Mouse (Mus musculus): ENCODE measurements around the gene Ccdc124. TPM values are rescaled to one million over a fixed set of nuclear protein-coding genes. Genes with fewer than 3 reads are reported as not detected.

Ccdc124 gene
- polyA plus RNA-seq, 1 experiment: 62.8 TPM

- Histone ChIP-seq H3K27ac (ENCODE audit: insufficient read depth, low read length) (no peak overlapping the region), H3K9me3 (replicated peaks; ENCODE audit: control insufficient read depth, insufficient read depth, low read length, poor library complexity, severe bottlenecking) (no peaks in the 10 kb centered on the region), H3K4me1 (ENCODE audit: control insufficient read depth, insufficient read depth, low read length) (peaks cover 7% of the 10 kb centered on the region), H3K27me3 (ENCODE audit: control insufficient read depth, insufficient read depth, low read length, poor library complexity, severe bottlenecking) (peaks cover 3% of the 10 kb centered on the region; the same call in 1 of the 2 replicates), H3K9ac (ENCODE audit: low read depth, poor library complexity, severe bottlenecking) (no peak overlapping the region), H3K4me3 (ENCODE audit: low read depth, low read length) (peak overlapping the region; percentile 29; the same call in 1 of the 2 replicates), H3K36me3 (ENCODE audit: control insufficient read depth, insufficient read depth, low read length, poor library complexity, severe bottlenecking) (no peaks in the 10 kb centered on the region)
- TF ChIP-seq EP300 (IDR thresholded peaks at IDR 0.05; ENCODE audit: insufficient read depth, low read depth, low read length): no peak
- TF ChIP-seq POLR2A (IDR thresholded peaks at IDR 0.05; ENCODE audit: insufficient read depth, low read length): no peak
- no peak for TF ChIP-seq CTCF (IDR thresholded peaks at IDR 0.05; ENCODE audit: low read depth, low read length)
These were observed 13.9 kb upstream of the Ccdc124 start for GRCm38 (mm10) chr8:70887669-70888068.

- peak; percentile 57; the same call in 1 of the 2 replicates for TF ChIP-seq EP300 (IDR thresholded peaks at IDR 0.05; ENCODE audit: insufficient read depth, low read depth, low read length)
- no peak for TF ChIP-seq CTCF (IDR thresholded peaks at IDR 0.05; ENCODE audit: low read depth, low read length)
- Histone ChIP-seq H3K9ac (ENCODE audit: low read depth, poor library complexity, severe bottlenecking) (no peak overlapping the region), H3K36me3 (ENCODE audit: control insufficient read depth, insufficient read depth, low read length, poor library complexity, severe bottlenecking) (no peaks in the 10 kb centered on the region), H3K9me3 (replicated peaks; ENCODE audit: control insufficient read depth, insufficient read depth, low read length, poor library complexity, severe bottlenecking) (no peaks in the 10 kb centered on the region), H3K27me3 (ENCODE audit: control insufficient read depth, insufficient read depth, low read length, poor library complexity, severe bottlenecking) (no peaks in the 10 kb centered on the region), H3K4me3 (ENCODE audit: low read depth, low read length) (no peak overlapping the region), H3K4me1 (ENCODE audit: control insufficient read depth, insufficient read depth, low read length) (peaks cover 7% of the 10 kb centered on the region), H3K27ac (ENCODE audit: insufficient read depth, low read length) (no peak overlapping the region)
These were observed 11.9 kb upstream of the Ccdc124 start for GRCm38 (mm10) chr8:70885612-70886011.

GRCm38 (mm10) chr8:70884683-70885082 lies 10.9 kb upstream of the Ccdc124 start:
- no peak overlapping the region for H3K9ac ChIP-seq (ENCODE audit: low read depth, poor library complexity, severe bottlenecking)
- H3K27me3 ChIP-seq (ENCODE audit: control insufficient read depth, insufficient read depth, low read length, poor library complexity, severe bottlenecking): no peaks in the 10 kb centered on the region

GRCm38 (mm10) chr8:70884186-70884585 lies 10.5 kb upstream of the Ccdc124 start:
- Histone ChIP-seq H3K27ac (ENCODE audit: insufficient read depth, low read length) (no peak overlapping the region), H3K9ac (ENCODE audit: low read depth, poor library complexity, severe bottlenecking) (no peak overlapping the region), H3K36me3 (ENCODE audit: control insufficient read depth, insufficient read depth, low read length, poor library complexity, severe bottlenecking) (no peaks in the 10 kb centered on the region), H3K27me3 (ENCODE audit: control insufficient read depth, insufficient read depth, low read length, poor library complexity, severe bottlenecking) (no peaks in the 10 kb centered on the region), H3K9me3 (replicated peaks; ENCODE audit: control insufficient read depth, insufficient read depth, low read length, poor library complexity, severe bottlenecking) (no peaks in the 10 kb centered on the region), H3K4me1 (ENCODE audit: control insufficient read depth, insufficient read depth, low read length) (peaks cover 16% of the 10 kb centered on the region), H3K4me3 (ENCODE audit: low read depth, low read length) (no peak overlapping the region)
- no peak for TF ChIP-seq CTCF (IDR thresholded peaks at IDR 0.05; ENCODE audit: low read depth, low read length)
- TF ChIP-seq EP300 (IDR thresholded peaks at IDR 0.05; ENCODE audit: insufficient read depth, low read depth, low read length): no peak
- no peak for TF ChIP-seq POLR2A (IDR thresholded peaks at IDR 0.05; ENCODE audit: insufficient read depth, low read length)

More at GRCm38 (mm10) chr8:70884683-70885082, 10.9 kb upstream of the Ccdc124 start:
- Histone ChIP-seq H3K4me3 (ENCODE audit: low read depth, low read length) (no peak overlapping the region), H3K4me1 (ENCODE audit: control insufficient read depth, insufficient read depth, low read length) (peaks cover 11% of the 10 kb centered on the region), H3K27ac (ENCODE audit: insufficient read depth, low read length) (no peak overlapping the region), H3K36me3 (ENCODE audit: control insufficient read depth, insufficient read depth, low read length, poor library complexity, severe bottlenecking) (no peaks in the 10 kb centered on the region), H3K9me3 (replicated peaks; ENCODE audit: control insufficient read depth, insufficient read depth, low read length, poor library complexity, severe bottlenecking) (no peaks in the 10 kb centered on the region)
- TF ChIP-seq EP300 (IDR thresholded peaks at IDR 0.05; ENCODE audit: insufficient read depth, low read depth, low read length): no peak
- TF ChIP-seq CTCF (IDR thresholded peaks at IDR 0.05; ENCODE audit: low read depth, low read length): no peak
- TF ChIP-seq POLR2A (IDR thresholded peaks at IDR 0.05; ENCODE audit: insufficient read depth, low read length): no peak

- Histone ChIP-seq H3K27me3 (ENCODE audit: control insufficient read depth, insufficient read depth, low read length, poor library complexity, severe bottlenecking) (no peaks in the 10 kb centered on the region), H3K4me3 (ENCODE audit: low read depth, low read length) (peak overlapping the region; percentile 4), H3K27ac (ENCODE audit: insufficient read depth, low read length) (peak overlapping the region; percentile 48), H3K4me1 (ENCODE audit: control insufficient read depth, insufficient read depth, low read length) (peaks cover 14% of the 10 kb centered on the region), H3K36me3 (ENCODE audit: control insufficient read depth, insufficient read depth, low read length, poor library complexity, severe bottlenecking) (no peaks in the 10 kb centered on the region), H3K9ac (ENCODE audit: low read depth, poor library complexity, severe bottlenecking) (peak overlapping the region; percentile 6), H3K9me3 (replicated peaks; ENCODE audit: control insufficient read depth, insufficient read depth, low read length, poor library complexity, severe bottlenecking) (no peaks in the 10 kb centered on the region)
- no peak for TF ChIP-seq POLR2A (IDR thresholded peaks at IDR 0.05; ENCODE audit: insufficient read depth, low read length)
- TF ChIP-seq EP300 (IDR thresholded peaks at IDR 0.05; ENCODE audit: insufficient read depth, low read depth, low read length): no peak
- no peak for TF ChIP-seq CTCF (IDR thresholded peaks at IDR 0.05; ENCODE audit: low read depth, low read length)
These were observed 6.8 kb upstream of the Ccdc124 start for GRCm38 (mm10) chr8:70880546-70880945.

GRCm38 (mm10) chr8:70880126-70880525 lies 6.4 kb upstream of the Ccdc124 start:
- no peak for TF ChIP-seq CTCF (IDR thresholded peaks at IDR 0.05; ENCODE audit: low read depth, low read length)
- peak; percentile 5 for TF ChIP-seq POLR2A (IDR thresholded peaks at IDR 0.05; ENCODE audit: insufficient read depth, low read length)
- 0 out of 2 replicates have a peak, but pooled peaks have one; percentile 12 for TF ChIP-seq EP300 (IDR thresholded peaks at IDR 0.05; ENCODE audit: insufficient read depth, low read depth, low read length)
- H3K27me3 ChIP-seq (ENCODE audit: control insufficient read depth, insufficient read depth, low read length, poor library complexity, severe bottlenecking): no peaks in the 10 kb centered on the region
- H3K27ac ChIP-seq (ENCODE audit: insufficient read depth, low read length): peak overlapping the region; percentile 48
- H3K9me3 ChIP-seq (replicated peaks; ENCODE audit: control insufficient read depth, insufficient read depth, low read length, poor library complexity, severe bottlenecking): no peaks in the 10 kb centered on the region
- H3K36me3 ChIP-seq (ENCODE audit: control insufficient read depth, insufficient read depth, low read length, poor library complexity, severe bottlenecking): no peaks in the 10 kb centered on the region
- peak overlapping the region; percentile 4 for H3K4me3 ChIP-seq (ENCODE audit: low read depth, low read length)
- H3K4me1 ChIP-seq (ENCODE audit: control insufficient read depth, insufficient read depth, low read length): peaks cover 14% of the 10 kb centered on the region
- peak overlapping the region; percentile 6 for H3K9ac ChIP-seq (ENCODE audit: low read depth, poor library complexity, severe bottlenecking)
